8 mouse cellular contexts compared by ENCODE assay signal in genomic region chr6:88446063-88447002, GRCm38 (mm10). TPM values are rescaled to one million over a fixed set of nuclear protein-coding genes. Genes with fewer than 3 reads are reported as not detected.
DNase-seq lines count a peak whose midpoint lies in the region; ATAC-seq lines count a peak whose summit lies in the region.

Gene Eefsec, minus strand, starts transcription at chr6:88446539.

- WGBS in hindbrain, embryonic 15.5 days: under 1% methylated on average over 72 of the region's 72 CpGs

- peak; percentile 95 for ATAC-seq in hindbrain, embryonic 15.5 days (ENCODE audit: low FRiP score, low read depth)

- 0 out of 2 replicates have a peak, but pooled peaks cover under 1% of the 10 kb centered on the region for H3K27me3 ChIP-seq in hindbrain, embryonic 15.5 days

- peak within 1 kb of the TSS; percentile 67 for H3K4me3 ChIP-seq in hindbrain, embryonic 15.5 days

- H3K36me3 ChIP-seq in hindbrain, embryonic 15.5 days: no peaks in the 10 kb centered on the region

- peak within 1 kb of the TSS; percentile 72 for H3K4me2 ChIP-seq in hindbrain, embryonic 15.5 days

- peak within 1 kb of the TSS; percentile 78 for H3K9ac ChIP-seq in hindbrain, embryonic 15.5 days

- peak within 1 kb of the TSS; percentile 77 for H3K27ac ChIP-seq in hindbrain, embryonic 15.5 days (replicated peaks)

- no peaks in the 10 kb centered on the region for H3K9me3 ChIP-seq in hindbrain, embryonic 15.5 days

- peak; percentile 85 for DNase-seq in T-cell, adult 2 months (ENCODE audit: low spot score)
- DNase-seq in cerebellum, postnatal 36 days: peak; percentile 87 to 88
- peak; percentile 71 for DNase-seq in gastrocnemius, adult 18-20 months (ENCODE audit: low spot score)
- DNase-seq in left cerebral cortex, adult 11 months (ENCODE audit: low spot score): peak; percentile 58
- peak; percentile 75 for DNase-seq in lung, postnatal 36 days
- peak; percentile 82 for DNase-seq in retina, embryonic 14.5 days (ENCODE audit: low spot score)
- peak; percentile 87 to 89 for DNase-seq in thymus, postnatal 36 days

- H3K4me1 ChIP-seq in hindbrain, embryonic 15.5 days (replicated peaks): peaks cover 11% of the 10 kb centered on the region

RNA-seq across cellular contexts. Expression of gene Eefsec, which starts in this region (rescaled TPM):
- total RNA-seq in gastrocnemius, adult 18-20 months (2021): 1 to 10 TPM; 7.1 to 7.6 TPM
- 26.6 and 30.2 TPM in 2 replicates for polyA plus RNA-seq in hindbrain, embryonic 15.5 days (2015; fragmentation: Nextera tagmentation; extraction: Ambion mirVana)

Comparison
In these comparisons a context has a peak if more than half of its experiments do, and no peak if none do; other contexts are left out.
1. Peak in every context shown above with its lines: DNase-seq, ATAC-seq, H3K4me3 ChIP-seq and H3K27ac ChIP-seq.